Mouse (Mus musculus) MEL (cell line): ENCODE measurements around the gene Notch4. TPM values are rescaled to one million over a fixed set of nuclear protein-coding genes. Genes with fewer than 3 reads are reported as not detected.

Source experiments
- DNase-seq: peaks from one replicate; pipeline ENCODE4 v3.0.0; 2011; ENCODE audit warnings: low read depth, low spot score
- H3K27ac ChIP-seq: 2 replicates; pipeline ENCODE4 v1.5.1; 2012; ENCODE audit warnings: low read depth, mild to moderate bottlenecking, control low read depth, low read length, moderate library complexity; ENCODE audit not compliant: control insufficient read depth
- H3K27me3 ChIP-seq, 2 experiments: fragments of 150-350 bp in 1 of 2; sonication (generic) in 1 of 2; 2 replicates each; pipeline ENCODE4 v1.6.1; 2012; ENCODE audit warnings: low read length in 2 of 2, mild to moderate bottlenecking in 2 of 2, improper control_type of control experiment in 1 of 2, moderate library complexity in 1 of 2; ENCODE audit not compliant: insufficient read depth in 2 of 2, control insufficient read depth in 1 of 2
- H3K36me3 ChIP-seq, 2 experiments: 2 replicates each; pipeline ENCODE4 v1.6.1; 2012 to 2014; ENCODE audit warnings: low read length in 2 of 2, improper control_type of control experiment in 1 of 2, inconsistent platforms in 1 of 2, mild to moderate bottlenecking in 1 of 2; ENCODE audit not compliant: insufficient read depth in 2 of 2, control insufficient read depth in 1 of 2
- H3K4me1 ChIP-seq, 2 experiments: fragments of 150-350 bp in 1 of 2; sonication (generic) in 1 of 2; 2 replicates each; pipeline ENCODE4 v1.6.1; 2012; ENCODE audit warnings: low read length in 2 of 2, improper control_type of control experiment in 1 of 2, mild to moderate bottlenecking in 1 of 2; ENCODE audit not compliant: insufficient read depth in 2 of 2, control insufficient read depth in 1 of 2
- H3K4me3 ChIP-seq, 2 experiments: fragments of 150-350 bp in 1 of 2; sonication (generic) in 1 of 2; 2 replicates each; pipeline ENCODE4 v1.5.1; 2012; ENCODE audit warnings: low read depth in 2 of 2, low read length in 2 of 2, mild to moderate bottlenecking in 2 of 2, moderate library complexity in 2 of 2, control low read depth in 1 of 2, improper control_type of control experiment in 1 of 2; ENCODE audit not compliant: control insufficient read depth in 1 of 2, insufficient read depth in 1 of 2
- H3K79me2 ChIP-seq: 2 replicates; pipeline ENCODE4 v1.6.1; 2012; ENCODE audit warnings: mild to moderate bottlenecking, low read length, moderate library complexity; ENCODE audit not compliant: control insufficient read depth, poor library complexity, insufficient read depth
- H3K9ac ChIP-seq: 2 replicates; pipeline ENCODE4 v1.6.1; 2012; ENCODE audit warnings: low read depth, mild to moderate bottlenecking, control low read depth, low read length, moderate library complexity; ENCODE audit not compliant: control insufficient read depth, poor library complexity, severe bottlenecking
- H3K9me3 ChIP-seq: fragments of 150-350 bp; sonication (generic); replicated peaks from 2 replicates; pipeline ENCODE4 v1.6.1; 2012; ENCODE audit warnings: mild to moderate bottlenecking, low read length, improper control_type of control experiment, moderate library complexity; ENCODE audit not compliant: insufficient read depth
- BHLHE40 ChIP-seq: IDR thresholded peaks from 2 replicates; pipeline ENCODE4 v1.6.1; 2012; ENCODE audit warnings: low read depth, mild to moderate bottlenecking, inconsistent platforms, low read length, improper control_type of control experiment, borderline replicate concordance
- CHD2 ChIP-seq: IDR thresholded peaks from 2 replicates; pipeline ENCODE4 v1.6.1; 2011; ENCODE audit warnings: low read length, improper control_type of control experiment
- ELF1 ChIP-seq: IDR thresholded peaks from 2 replicates; pipeline ENCODE4 v1.6.1; 2014; ENCODE audit warnings: low read depth, mild to moderate bottlenecking, inconsistent platforms, low read length, improper control_type of control experiment, moderate library complexity
- ETS1 ChIP-seq: IDR thresholded peaks from 2 replicates; pipeline ENCODE4 v1.6.1; 2012; ENCODE audit warnings: low read depth, mild to moderate bottlenecking, inconsistent platforms, low read length, improper control_type of control experiment, moderate library complexity
- GABPA ChIP-seq: IDR thresholded peaks from 2 replicates; pipeline ENCODE4 v1.6.1; 2012; ENCODE audit warnings: low read depth, mild to moderate bottlenecking, inconsistent platforms, low read length, improper control_type of control experiment, moderate library complexity
- GATA1 ChIP-seq: IDR thresholded peaks from 2 replicates; pipeline ENCODE4 v1.6.1; 2011; ENCODE audit warnings: low read depth, low read length, improper control_type of control experiment
- HCFC1 ChIP-seq: IDR thresholded peaks from 2 replicates; pipeline ENCODE4 v1.6.1; 2012; ENCODE audit warnings: low read depth, mild to moderate bottlenecking, inconsistent platforms, low read length, improper control_type of control experiment, moderate library complexity
- KAT2A ChIP-seq: conservative IDR thresholded peaks from 2 replicates; pipeline ENCODE4 v1.6.1; 2012; ENCODE audit warnings: low read depth, low read length, improper control_type of control experiment, inconsistent platforms
- MAFK ChIP-seq: IDR thresholded peaks from 2 replicates; pipeline ENCODE4 v1.6.1; 2011; ENCODE audit warnings: low read depth, mild to moderate bottlenecking, low read length, improper control_type of control experiment, borderline replicate concordance
- MAZ ChIP-seq: IDR thresholded peaks from 2 replicates; pipeline ENCODE4 v1.6.1; 2012; ENCODE audit warnings: low read depth, mild to moderate bottlenecking, inconsistent platforms, low read length, improper control_type of control experiment
- MXI1 ChIP-seq: IDR thresholded peaks from 2 replicates; pipeline ENCODE4 v1.6.1; 2011; ENCODE audit warnings: mild to moderate bottlenecking, low read depth, low read length, improper control_type of control experiment
- MYC ChIP-seq: IDR thresholded peaks from 2 replicates; pipeline ENCODE4 v1.6.1; 2011; ENCODE audit warnings: low read depth, mild to moderate bottlenecking, low read length, improper control_type of control experiment, moderate library complexity
- POLR2A ChIP-seq, 2 experiments: IDR thresholded peaks; 2 replicates each; pipeline ENCODE4 v1.6.1; 2011 to 2012; ENCODE audit warnings: low read length in 2 of 2, mild to moderate bottlenecking in 2 of 2, control low read depth in 1 of 2, improper control_type of control experiment in 1 of 2, low read depth in 1 of 2, moderate library complexity in 1 of 2; ENCODE audit not compliant: control insufficient read depth in 1 of 2, insufficient read depth in 1 of 2, poor library complexity in 1 of 2
- POLR2AphosphoS2 ChIP-seq: IDR thresholded peaks from 2 replicates; pipeline ENCODE4 v1.6.1; 2011; ENCODE audit warnings: low read length, improper control_type of control experiment
- POLR2AphosphoS5 ChIP-seq: IDR thresholded peaks from 2 replicates; pipeline ENCODE4 v1.6.1; 2012; ENCODE audit warnings: low read depth, borderline replicate concordance, mild to moderate bottlenecking, inconsistent platforms, low read length, moderate library complexity, mixed read lengths
- RAD21 ChIP-seq: IDR thresholded peaks from 2 replicates; pipeline ENCODE4 v1.6.1; 2011; ENCODE audit warnings: mild to moderate bottlenecking, low read depth, low read length, improper control_type of control experiment
- SIN3A ChIP-seq: IDR thresholded peaks from 2 replicates; pipeline ENCODE4 v1.6.1; 2012; ENCODE audit warnings: low read length, improper control_type of control experiment, inconsistent platforms
- SMC3 ChIP-seq: IDR thresholded peaks from 2 replicates; pipeline ENCODE4 v1.6.1; 2011; ENCODE audit warnings: low read depth, low read length, improper control_type of control experiment
- TCF12 ChIP-seq: IDR thresholded peaks from 2 replicates; pipeline ENCODE4 v1.6.1; 2014; ENCODE audit warnings: low read depth, mild to moderate bottlenecking, inconsistent platforms, low read length, improper control_type of control experiment, moderate library complexity
- UBTF ChIP-seq: IDR thresholded peaks from 2 replicates; pipeline ENCODE4 v1.6.1; 2012; ENCODE audit warnings: low read depth, mild to moderate bottlenecking, inconsistent platforms, low read length, improper control_type of control experiment, moderate library complexity, borderline replicate concordance; ENCODE audit not compliant: insufficient read depth
- ZC3H11A ChIP-seq: IDR thresholded peaks from 2 replicates; pipeline ENCODE4 v1.6.1; 2012; ENCODE audit warnings: low read depth, mild to moderate bottlenecking, inconsistent platforms, low read length, improper control_type of control experiment
- ZMIZ1 ChIP-seq: IDR thresholded peaks from 2 replicates; pipeline ENCODE4 v1.6.1; 2012; ENCODE audit warnings: low read depth, mild to moderate bottlenecking, inconsistent platforms, low read length, improper control_type of control experiment, moderate library complexity
- polyA plus RNA-seq, 2 experiments: library from polyadenylated mRNA; stranded (reverse) in 1 of 2; unstranded in 1 of 2; fragments of >175 nt in 1 of 2; fragments of >200 nt in 1 of 2; gene quantifications; 2 replicates each; pipeline versions ENCODE4 v1.2.1 to v1.2.4; 2012; ENCODE audit warnings: low replicate concordance in 2 of 2, low read depth in 1 of 2; ENCODE audit not compliant: insufficient read length in 2 of 2, insufficient read depth in 1 of 2, missing spikeins in 1 of 2
- total RNA-seq: library from RNA; depleted of rRNA; stranded (reverse); fragments of 300-350 nt; gene quantifications from 2 replicates; pipeline ENCODE4 v1.2.3, GENCODE M21; 2012

The Notch4 gene
- total and polyA plus RNA-seq, 3 experiments: 0.15 to 21.9 (median 0.33) TPM

GRCm38 (mm10) chr17:34563354-34563753 lies 714 bp upstream of the Notch4 start:
- H3K27me3 ChIP-seq: peaks cover 0 to 4% of the 10 kb centered on the region in 2 experiments; a peak in 2 of 4 replicates
- H3K9ac ChIP-seq: no peak overlapping the region
- TF ChIP-seq ZC3H11A (no peak), ZMIZ1 (no peak), POLR2AphosphoS2 (no peak)
- TF ChIP-seq, all 39 proteins: peak for 0
- Histone ChIP-seq H3K79me2 (no peaks in the 10 kb centered on the region), H3K4me1 (peaks cover 7 to 18% of the 10 kb centered on the region in 2 experiments), H3K27ac (no peak overlapping the region), H3K9me3 (no peaks in the 10 kb centered on the region), H3K4me3 (no peak overlapping the region), H3K36me3 (peaks cover 0 to 10% of the 10 kb centered on the region in 2 experiments; a peak in 2 of 4 replicates)
- DNase-seq: no peak

GRCm38 (mm10) chr17:34564796-34565195 lies 728 bp downstream of the Notch4 start:
- H3K4me3 ChIP-seq: no peak overlapping the region
- no peak for DNase-seq
- peaks cover 0 to 4% of the 10 kb centered on the region in 2 experiments; a peak in 2 of 4 replicates for H3K27me3 ChIP-seq
- H3K4me1 ChIP-seq: peaks cover 4 to 14% of the 10 kb centered on the region in 2 experiments
- TF ChIP-seq GATA1 (no peak), MAFK (no peak), POLR2A (IDR thresholded peaks at IDR 0.05; ENCODE audit: control insufficient read depth in 1 of 2, insufficient read depth in 1 of 2, low read depth in 1 of 2, low read length in 2 of 2, poor library complexity in 1 of 2) (no peak), GABPA (no peak), HCFC1 (no peak), RAD21 (no peak), CHD2 (no peak), TCF12 (no peak), SIN3A (no peak), UBTF (no peak), BHLHE40 (no peak), KAT2A (no peak), ELF1 (no peak), MXI1 (no peak), POLR2AphosphoS5 (no peak), ETS1 (no peak), MYC (no peak), ZMIZ1 (no peak), MAZ (no peak), SMC3 (no peak)
- peaks cover 0 to 8% of the 10 kb centered on the region in 2 experiments; a peak in 2 of 4 replicates for H3K36me3 ChIP-seq
- H3K27ac ChIP-seq: no peak overlapping the region
- no peak overlapping the region for H3K9ac ChIP-seq
- H3K79me2 ChIP-seq: no peaks in the 10 kb centered on the region
- H3K9me3 ChIP-seq: no peaks in the 10 kb centered on the region
